Mouse (Mus musculus) embryonic facial prominence, embryonic 15.5 days (tissue): ENCODE data around the gene Fasn. TPM values are rescaled to one million over a fixed set of nuclear protein-coding genes. Genes with fewer than 3 reads are reported as not detected.
"Not testable (repeated sequence)": the region's sequence is repeated elsewhere in the genome, so short reads cannot be mapped to it uniquely, and the experiment has no call there.

Experiments used
- ATAC-seq: fragments of 200-750 bp; cut with Nextera tagmentation; 2 replicates; pipeline ENCODE4 v1.8.0; 2017; ENCODE audit warnings: low read depth, moderate TSS enrichment; ENCODE audit not compliant: insufficient number of reproducible peaks, low FRiP score, low TSS enrichment
- H3K27ac ChIP-seq: fragments of 300-500 bp; sonication (generic); replicated peaks from 2 replicates; pipeline ENCODE4 v1.5.1; 2015; ENCODE audit warnings: mild to moderate bottlenecking, inconsistent platforms
- H3K27me3 ChIP-seq: fragments of 300-500 bp; sonication (generic); 2 replicates; pipeline ENCODE4 v1.6.1; 2015; ENCODE audit warnings: inconsistent platforms
- H3K36me3 ChIP-seq: fragments of 300-500 bp; sonication (generic); 2 replicates; pipeline ENCODE4 v1.6.1; 2015; ENCODE audit warnings: mild to moderate bottlenecking, inconsistent platforms
- H3K4me1 ChIP-seq: fragments of 300-500 bp; sonication (generic); 2 replicates; pipeline ENCODE4 v1.6.1; 2015; ENCODE audit warnings: inconsistent platforms
- H3K4me2 ChIP-seq: fragments of 300-500 bp; sonication (generic); replicated peaks from 2 replicates; pipeline ENCODE4 v1.6.1; 2015; ENCODE audit warnings: mild to moderate bottlenecking, inconsistent platforms
- H3K4me3 ChIP-seq: fragments of 300-500 bp; sonication (generic); replicated peaks from 2 replicates; pipeline ENCODE4 v1.5.1; 2015; ENCODE audit warnings: mild to moderate bottlenecking, inconsistent platforms
- H3K9ac ChIP-seq: fragments of 300-500 bp; sonication (generic); 2 replicates; pipeline ENCODE4 v1.6.1; 2015; ENCODE audit warnings: inconsistent platforms
- H3K9me3 ChIP-seq: fragments of 300-500 bp; sonication (generic); replicated peaks from 2 replicates; pipeline ENCODE4 v1.6.1; 2016; ENCODE audit warnings: inconsistent platforms
- WGBS: fragments of 180-500 bp; shearing (Covaris S2); methylation state at CpG from one replicate; pipeline ENCODE4 v1.1.7; 2015; 5-methylcytosine and 5-hydroxymethylcytosine counted together
- polyA plus RNA-seq: library from polyadenylated mRNA; unstranded; fragments of >200 nt; fragmentation: Nextera tagmentation; extraction: Ambion mirVana; gene quantifications from 2 replicates; pipeline ENCODE4 v1.2.1, GENCODE M21; 2015

Fasn gene
- polyA plus RNA-seq, 1 experiment from 2014 or later = 46.2 TPM

DNA sequence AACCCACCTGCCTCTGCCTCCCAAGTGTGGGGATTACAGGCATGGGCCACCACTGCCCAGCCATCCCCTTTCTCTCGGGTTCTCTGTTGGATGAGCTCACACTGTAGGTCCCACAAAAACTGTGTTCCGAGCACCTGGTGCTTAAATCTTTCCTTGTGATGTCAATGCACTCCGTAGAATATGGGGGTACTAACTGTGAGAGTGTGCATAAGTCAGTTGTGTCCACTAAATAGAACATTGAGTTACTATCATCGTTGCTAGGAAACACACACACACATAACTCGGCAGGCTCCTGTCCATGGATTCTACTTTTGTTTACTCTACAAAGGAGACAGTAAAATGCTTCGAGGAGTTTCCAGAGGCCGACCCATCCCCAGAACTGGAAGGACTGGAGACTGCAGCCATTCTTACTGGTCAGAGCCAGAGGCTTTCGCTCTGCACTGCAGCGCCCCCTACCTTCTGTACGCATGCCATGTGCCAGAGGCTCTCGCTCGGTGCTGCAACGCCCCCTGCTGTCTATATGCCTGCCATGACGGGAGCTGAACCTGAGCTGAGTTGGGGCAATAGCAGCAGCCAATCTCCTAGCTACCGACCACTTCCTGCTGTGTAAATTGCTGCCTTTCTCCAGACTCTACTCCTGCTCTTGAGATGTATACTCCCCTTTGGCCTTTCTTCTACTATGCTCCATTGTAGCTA is 48.4 kb downstream of the Fasn start:
- 26% methylated on average over 15 of the region's 15 CpGs for WGBS
- H3K9ac ChIP-seq = no peak overlapping the region
- no peak overlapping the region for H3K4me3 ChIP-seq
- peaks cover 9% of the 10 kb centered on the region for H3K4me1 ChIP-seq
- H3K27me3 ChIP-seq = no peaks in the 10 kb centered on the region
- no peak overlapping the region for H3K4me2 ChIP-seq
- 0 out of 2 replicates have a peak, but pooled peaks cover 4% of the 10 kb centered on the region for H3K36me3 ChIP-seq
- no peak overlapping the region for H3K27ac ChIP-seq
- no peaks in the 10 kb centered on the region for H3K9me3 ChIP-seq
- ATAC-seq = peak; percentile 86

DNA sequence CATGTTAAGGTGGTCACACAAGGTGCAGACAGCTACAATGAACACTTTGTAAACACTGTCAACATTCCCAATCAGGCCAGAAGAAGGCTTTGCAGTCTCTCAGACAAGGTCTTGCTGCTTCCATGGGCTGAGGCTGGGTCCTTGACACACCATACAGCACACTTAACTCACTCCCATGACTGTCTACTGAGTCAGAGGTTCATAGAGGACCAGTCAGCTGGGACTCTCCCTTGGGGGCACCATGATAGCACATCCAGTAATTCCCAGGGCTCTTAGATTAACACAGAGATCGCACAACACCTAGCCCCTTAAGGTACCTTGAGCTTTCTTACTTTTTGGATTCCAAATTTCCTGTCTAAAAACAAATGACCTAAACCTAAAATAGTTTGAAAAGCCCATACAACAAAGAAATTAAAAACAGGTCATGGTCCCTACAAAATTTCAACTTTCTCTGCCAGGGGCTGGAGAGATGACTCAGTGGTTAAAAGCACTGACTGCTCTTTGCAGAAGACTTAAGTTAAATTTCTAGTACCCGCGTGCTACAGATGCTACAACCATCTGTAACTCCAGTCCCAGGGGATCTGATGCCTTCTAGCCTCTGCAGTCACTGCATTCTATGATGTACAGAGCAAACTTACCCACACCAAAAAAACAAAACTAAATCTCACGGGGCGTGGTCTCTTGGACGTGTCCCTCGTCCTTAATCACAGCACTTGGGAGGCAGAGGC is 50.7 kb downstream of the Fasn start:
- H3K27me3 ChIP-seq = no peaks in the 10 kb centered on the region
- no peaks in the 10 kb centered on the region for H3K36me3 ChIP-seq
- ATAC-seq = no peak
- WGBS = 71% methylated on average over 7 of the region's 7 CpGs
- peaks cover 9% of the 10 kb centered on the region for H3K4me1 ChIP-seq
- no peaks in the 10 kb centered on the region for H3K9me3 ChIP-seq
- H3K4me2 ChIP-seq = no peak overlapping the region
- H3K27ac ChIP-seq = no peak overlapping the region
- H3K4me3 ChIP-seq = no peak overlapping the region
- no peak overlapping the region for H3K9ac ChIP-seq

DNA sequence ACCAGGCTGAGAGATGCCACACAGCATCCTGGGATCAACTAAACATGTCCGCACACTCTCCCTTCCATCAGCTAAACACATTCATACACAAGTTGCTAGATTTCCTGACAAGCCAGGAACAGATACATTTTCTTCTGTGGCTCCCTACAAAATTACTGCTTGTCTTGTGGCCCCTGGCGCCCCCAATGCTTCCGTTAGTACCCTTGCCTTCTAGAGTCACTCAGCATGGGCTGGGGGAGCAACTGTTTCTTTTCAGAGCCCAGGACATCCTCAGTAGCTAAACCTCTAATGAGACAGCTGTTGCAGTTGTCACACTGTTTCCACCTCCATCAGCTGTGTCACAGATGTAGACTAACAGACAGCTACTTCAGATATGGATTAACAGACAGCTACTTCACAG is 51.6 kb downstream of the Fasn start:
- 80% methylated on average over 3 of the region's 3 CpGs for WGBS
- Histone ChIP-seq H3K4me2 (no peak overlapping the region), H3K9ac (no peak overlapping the region), H3K27ac (no peak overlapping the region), H3K9me3 (no peaks in the 10 kb centered on the region), H3K4me1 (peaks cover 9% of the 10 kb centered on the region), H3K27me3 (no peaks in the 10 kb centered on the region), H3K4me3 (no peak overlapping the region), H3K36me3 (no peaks in the 10 kb centered on the region)
- ATAC-seq = no peak

DNA sequence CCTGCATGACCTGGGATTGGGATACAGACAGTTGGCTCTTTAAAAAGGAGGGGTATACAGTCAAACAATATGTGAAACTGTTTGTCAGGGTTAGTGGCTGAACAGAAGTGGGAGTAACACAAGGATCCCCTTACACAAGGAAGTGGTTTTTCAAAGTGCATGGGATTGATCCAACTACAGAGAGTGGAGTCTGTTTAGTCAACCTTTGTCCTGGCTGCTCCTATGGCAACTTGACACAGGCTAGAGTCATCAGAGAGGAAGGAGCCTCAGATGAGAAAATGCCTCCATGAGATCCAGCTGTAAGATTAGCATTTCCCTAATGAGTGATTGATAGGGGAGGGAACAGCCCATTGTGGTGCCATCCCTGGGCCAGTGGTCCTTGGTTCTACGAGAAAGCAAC is 56.1 kb downstream of the Fasn start:
- no peak overlapping the region for H3K27ac ChIP-seq
- H3K9ac ChIP-seq = no peak overlapping the region
- no peaks in the 10 kb centered on the region for H3K36me3 ChIP-seq
- H3K4me3 ChIP-seq = no peak overlapping the region
- H3K4me1 ChIP-seq = no peaks in the 10 kb centered on the region
- 67% methylated on average over 1 of the region's 1 CpGs for WGBS
- ATAC-seq = no peak
- H3K27me3 ChIP-seq = no peaks in the 10 kb centered on the region
- no peaks in the 10 kb centered on the region for H3K9me3 ChIP-seq
- no peak overlapping the region for H3K4me2 ChIP-seq

DNA sequence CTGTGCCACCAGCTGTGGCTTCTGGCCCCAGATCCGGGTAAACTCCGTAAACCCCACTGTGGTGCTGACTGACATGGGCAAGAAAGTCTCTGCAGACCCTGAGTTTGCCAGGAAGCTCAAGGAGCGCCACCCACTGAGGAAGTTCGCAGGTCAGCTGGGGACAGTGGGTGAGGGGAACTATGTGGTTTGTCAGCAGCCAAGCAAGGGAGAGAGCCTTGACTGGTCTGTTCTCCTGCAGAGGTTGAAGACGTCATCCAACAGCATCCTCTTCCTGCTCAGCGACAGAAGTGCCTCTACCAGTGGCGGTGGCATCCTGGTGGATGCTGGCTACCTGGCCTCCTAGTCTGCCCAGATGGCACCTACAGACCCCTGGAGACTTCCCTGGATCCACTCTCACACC is 57.3 kb downstream of the Fasn start:
- not testable (repeated sequence) for H3K36me3 ChIP-seq, H3K27ac ChIP-seq, H3K4me3 ChIP-seq, H3K4me2 ChIP-seq, H3K9me3 ChIP-seq, H3K27me3 ChIP-seq, ATAC-seq, H3K4me1 ChIP-seq, H3K9ac ChIP-seq
- WGBS = 65% methylated on average over 3 of the region's 7 CpGs

DNA sequence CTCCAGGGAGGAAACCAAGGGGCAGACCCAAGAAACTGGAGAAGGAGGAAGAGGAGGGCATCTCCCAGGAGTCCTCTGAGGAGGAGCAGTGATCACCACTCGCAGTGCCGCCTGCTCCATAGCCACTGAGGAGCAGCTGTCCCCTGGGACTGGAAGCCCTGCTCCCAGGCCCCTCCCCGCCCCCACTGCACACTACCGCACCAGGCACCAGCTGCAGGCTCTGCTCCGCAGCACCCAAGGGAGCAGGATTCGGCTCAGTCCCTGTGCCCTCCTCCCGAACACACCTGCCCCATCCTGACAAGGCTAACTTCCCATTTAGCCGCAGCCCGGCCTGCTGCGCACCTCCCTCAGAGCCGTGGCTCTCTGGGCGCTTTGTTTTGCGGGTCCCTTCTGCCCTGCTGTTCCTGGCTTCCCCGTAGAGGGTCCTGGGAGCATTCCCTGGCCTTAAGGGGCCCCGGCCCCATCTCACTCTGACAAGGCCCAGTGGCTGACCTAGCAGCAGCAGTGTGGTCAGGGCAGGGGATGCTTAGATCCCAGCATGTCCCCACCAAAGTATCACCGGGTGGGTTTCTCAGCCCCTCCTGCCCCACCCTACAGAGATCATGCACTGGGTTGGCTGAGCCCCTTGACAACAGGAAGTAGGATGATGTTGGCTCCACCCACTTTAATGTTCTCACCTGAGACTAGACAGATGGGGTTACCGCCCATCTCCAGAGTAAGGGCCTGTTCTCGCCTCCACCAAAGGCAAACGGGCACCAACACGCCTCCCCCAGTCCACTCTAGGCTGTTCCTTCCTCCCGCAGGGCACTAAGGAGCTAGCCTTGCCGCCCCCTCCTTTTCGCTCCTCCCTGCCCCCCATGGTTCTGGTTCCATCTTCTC is 61.0 kb downstream of the Fasn start:
- peak; percentile 52 for ATAC-seq
- H3K27ac ChIP-seq, H3K9me3 ChIP-seq, H3K4me3 ChIP-seq, H3K4me1 ChIP-seq, H3K27me3 ChIP-seq, H3K9ac ChIP-seq, H3K36me3 ChIP-seq: not testable (repeated sequence)
- peak overlapping the region; percentile 8; the same call in 1 of the 2 replicates for H3K4me2 ChIP-seq
- 2% methylated on average over 10 of the region's 23 CpGs for WGBS

DNA sequence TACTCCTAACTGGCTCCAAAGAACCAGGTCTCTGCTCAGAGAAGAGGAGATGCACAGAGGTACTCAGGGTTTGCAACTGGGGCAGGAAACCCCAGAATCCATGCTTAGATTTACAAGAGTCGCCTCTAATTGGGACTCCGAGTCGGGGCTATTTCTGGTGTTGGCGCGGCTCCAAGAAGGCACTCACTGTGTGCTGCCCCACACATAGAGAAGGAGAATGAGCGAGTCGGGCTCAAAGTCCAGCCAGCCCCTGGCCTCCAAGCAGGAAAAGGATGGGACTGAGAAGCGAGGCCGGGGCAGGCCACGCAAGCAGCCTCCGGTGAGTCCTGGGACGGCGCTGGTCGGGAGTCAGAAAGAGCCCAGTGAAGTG is 61.7 kb downstream of the Fasn start, which contains the start of gene Hmga1b:
Hmga1b (plus strand) TSS at position 123 of the 370 bp plus-strand sequence.
- not testable (repeated sequence) for ATAC-seq
- H3K27ac ChIP-seq = 0 out of 2 replicates have a peak within 1 kb of the TSS, but pooled peaks have one; percentile 22

DNA sequence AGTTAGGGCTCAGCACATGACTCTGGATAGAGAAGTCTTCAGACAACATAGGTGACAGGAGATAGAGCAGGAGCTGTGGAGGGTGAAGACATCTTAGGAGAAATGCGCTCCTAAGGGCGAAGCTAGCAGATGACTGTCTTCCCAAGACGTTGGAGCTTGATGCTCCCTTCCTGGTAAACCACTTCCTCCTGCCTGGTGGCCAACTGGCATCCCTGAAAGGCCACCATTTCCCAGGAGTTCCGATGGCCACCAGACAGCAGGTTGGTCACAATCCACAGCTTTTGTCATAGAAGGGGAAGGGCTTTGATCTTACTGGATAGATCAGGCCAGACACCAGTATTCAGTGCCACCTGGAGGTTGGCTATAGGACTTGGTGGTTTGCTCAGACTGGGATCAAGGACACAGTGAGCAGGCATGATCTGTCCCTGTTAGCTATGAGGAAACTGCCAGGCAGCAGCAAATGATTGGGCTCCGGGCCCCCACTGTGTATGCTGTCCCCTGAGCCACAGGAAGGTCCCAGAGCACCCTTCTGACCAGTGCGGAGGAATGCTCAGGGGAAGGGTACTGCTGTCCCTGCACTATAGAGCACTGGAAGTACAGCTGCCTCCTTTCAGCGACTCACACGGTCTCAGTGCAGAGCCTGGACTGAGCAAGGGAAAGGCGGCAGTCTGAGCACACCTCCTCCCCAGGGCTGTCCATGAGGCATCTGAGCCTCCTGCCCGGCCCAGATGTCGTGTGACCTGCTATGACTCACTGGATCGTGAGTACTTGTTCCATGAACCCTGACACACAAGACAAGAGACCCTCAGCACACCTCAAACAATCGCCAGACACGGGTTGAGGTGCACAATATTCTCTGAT is 62.3 kb downstream of the Fasn start:
- no peak for ATAC-seq
- H3K27ac ChIP-seq = no peak overlapping the region

More for the DNA sequence above, 61.7 kb downstream of the Fasn start, which contains the start of gene Hmga1b:
- H3K4me2 ChIP-seq = peak within 1 kb of the TSS; percentile 8; the same call in 1 of the 2 replicates
- H3K27me3 ChIP-seq, H3K4me3 ChIP-seq, H3K9ac ChIP-seq, H3K4me1 ChIP-seq, H3K36me3 ChIP-seq, H3K9me3 ChIP-seq: not testable (repeated sequence)
- WGBS = 11% methylated on average over 14 of the region's 14 CpGs

DNA sequence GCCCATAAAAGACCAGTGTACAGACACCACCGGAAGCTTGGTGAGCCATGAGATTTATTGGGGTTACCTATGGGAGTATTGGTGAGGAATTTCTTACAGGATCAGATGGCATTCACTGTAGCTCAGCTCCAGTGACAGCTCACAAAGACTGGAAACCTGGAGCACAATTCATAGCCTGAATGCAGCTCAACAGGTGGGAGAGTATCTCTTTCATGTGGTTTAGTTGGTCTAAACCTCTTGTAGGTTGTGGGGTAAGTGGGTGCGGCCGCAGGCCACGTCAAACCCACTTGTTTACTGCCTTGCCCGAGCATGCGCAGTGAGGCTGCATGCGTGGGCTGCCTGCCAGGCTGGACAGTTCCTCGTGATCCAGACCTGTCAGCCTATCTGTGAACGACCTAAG is 64.1 kb downstream of the Fasn start:
- H3K4me1 ChIP-seq = peaks cover 6% of the 10 kb centered on the region
- H3K27me3 ChIP-seq = 0 out of 2 replicates have a peak, but pooled peaks cover 3% of the 10 kb centered on the region
- no peak overlapping the region for H3K4me3 ChIP-seq
- H3K9me3 ChIP-seq = peaks cover 5% of the 10 kb centered on the region; the same call in 1 of the 2 replicates
- H3K27ac ChIP-seq = no peak overlapping the region
- 75% methylated on average over 9 of the region's 9 CpGs for WGBS
- no peak overlapping the region for H3K4me2 ChIP-seq
- no peak overlapping the region for H3K9ac ChIP-seq
- no peaks in the 10 kb centered on the region for H3K36me3 ChIP-seq
- ATAC-seq = no peak

More for the DNA sequence above, 62.3 kb downstream of the Fasn start:
- WGBS = 67% methylated on average over 14 of the region's 14 CpGs
- peaks cover 6% of the 10 kb centered on the region for H3K4me1 ChIP-seq
- H3K4me3 ChIP-seq = no peak overlapping the region
- no peak overlapping the region for H3K9ac ChIP-seq
- 0 out of 2 replicates have a peak, but pooled peaks cover 3% of the 10 kb centered on the region for H3K27me3 ChIP-seq
- no peaks in the 10 kb centered on the region for H3K36me3 ChIP-seq
- peaks cover 5% of the 10 kb centered on the region; the same call in 1 of the 2 replicates for H3K9me3 ChIP-seq
- 0 out of 2 replicates have a peak overlapping the region, but pooled peaks have one; percentile 8 for H3K4me2 ChIP-seq
